Mouse (Mus musculus) thymus, adult 2 months (tissue): ENCODE results near the gene Angel2. TPM values are rescaled to one million over a fixed set of nuclear protein-coding genes. Genes with fewer than 3 reads are reported as not detected.

Source experiments
- DNase-seq: peaks from one replicate; pipeline ENCODE4 v3.0.0; 2021
- H3K27ac ChIP-seq: fragments of 200-500 bp; 2 replicates; pipeline ENCODE4 v1.5.1; 2012; ENCODE audit warnings: low read length, control low read depth; ENCODE audit not compliant: control insufficient read depth, insufficient read depth
- H3K27me3 ChIP-seq: fragments of 200-500 bp; 2 replicates; pipeline ENCODE4 v1.6.1; 2012; ENCODE audit warnings: mild to moderate bottlenecking, low read length, moderate library complexity, mixed read lengths; ENCODE audit not compliant: control insufficient read depth, insufficient read depth
- H3K36me3 ChIP-seq: fragments of 200-500 bp; 2 replicates; pipeline ENCODE4 v1.6.1; 2012; ENCODE audit warnings: mild to moderate bottlenecking, low read length, moderate library complexity; ENCODE audit not compliant: control insufficient read depth, insufficient read depth
- H3K4me1 ChIP-seq: fragments of 200-500 bp; replicated peaks from 2 replicates; pipeline ENCODE4 v1.6.1; 2012; ENCODE audit warnings: low read length; ENCODE audit not compliant: control insufficient read depth, insufficient read depth
- H3K4me3 ChIP-seq: fragments of 200-500 bp; 2 replicates; pipeline ENCODE4 v1.5.1; 2012; ENCODE audit warnings: mild to moderate bottlenecking, low read length, control low read depth, moderate library complexity; ENCODE audit not compliant: control insufficient read depth, insufficient read depth
- CTCF ChIP-seq: fragments of 200-500 bp; IDR thresholded peaks from 2 replicates; pipeline ENCODE4 v1.5.1; 2012; ENCODE audit warnings: mild to moderate bottlenecking, control low read depth, low read length, moderate library complexity, borderline replicate concordance; ENCODE audit not compliant: control insufficient read depth, poor library complexity, insufficient read depth; ENCODE audit errors: extremely low read depth
- POLR2A ChIP-seq: fragments of 200-500 bp; IDR thresholded peaks from 2 replicates; pipeline ENCODE4 v1.6.1; 2012; ENCODE audit warnings: mild to moderate bottlenecking, low read length, control low read depth, moderate library complexity; ENCODE audit not compliant: control insufficient read depth, poor library complexity, insufficient read depth; ENCODE audit errors: extremely low read depth
- WGBS: fragments of 180-500 bp; shearing (Covaris S2); methylation state at CpG from one replicate; pipeline ENCODE4 v1.1.7; 2018; 5-methylcytosine and 5-hydroxymethylcytosine counted together
- polyA plus RNA-seq: library from polyadenylated mRNA; depleted of rRNA; stranded (reverse); fragments of >200 nt; gene quantifications from 2 replicates; pipeline ENCODE4 v1.2.3, GENCODE M21; 2012

Gene Angel2
- polyA plus RNA-seq, 1 experiment, result 36.8 TPM

GRCm38 (mm10) chr1:190964992-190965780 lies 40.3 kb downstream of the Angel2 start:
- H3K27ac ChIP-seq, result no peak overlapping the region
- no peaks in the 10 kb centered on the region for H3K4me1 ChIP-seq
- 81% methylated on average over 15 of the region's 15 CpGs for WGBS
- no peaks in the 10 kb centered on the region for H3K27me3 ChIP-seq
- no peak overlapping the region for H3K4me3 ChIP-seq
- no peak for DNase-seq
- TF ChIP-seq POLR2A (no peak), CTCF (no peak)
- no peaks in the 10 kb centered on the region for H3K36me3 ChIP-seq

GRCm38 (mm10) chr1:190968010-190968409 lies 43.1 kb downstream of the Angel2 start:
- TF ChIP-seq POLR2A (no peak), CTCF (no peak)
- H3K27me3 ChIP-seq, result no peaks in the 10 kb centered on the region
- no peak for DNase-seq

GRCm38 (mm10) chr1:190971708-190972610 lies 47.0 kb downstream of the Angel2 start:
- Histone ChIP-seq H3K36me3 (no peaks in the 10 kb centered on the region), H3K4me1 (no peaks in the 10 kb centered on the region), H3K27ac (no peak overlapping the region), H3K27me3 (peaks cover 3% of the 10 kb centered on the region; the same call in 1 of the 2 replicates), H3K4me3 (no peak overlapping the region)
- TF ChIP-seq CTCF (no peak), POLR2A (no peak)
- no peak for DNase-seq
- WGBS, result 76% methylated on average over 14 of the region's 14 CpGs

More at GRCm38 (mm10) chr1:190968010-190968409, 43.1 kb downstream of the Angel2 start:
- no peaks in the 10 kb centered on the region for H3K4me1 ChIP-seq
- whole genome bisulfite sequencing, result 97% methylated on average over 7 of the region's 7 CpGs
- H3K27ac ChIP-seq, result no peak overlapping the region
- no peaks in the 10 kb centered on the region for H3K36me3 ChIP-seq
- no peak overlapping the region for H3K4me3 ChIP-seq

GRCm38 (mm10) chr1:190972612-190973192 lies 47.8 kb downstream of the Angel2 start:
- H3K27ac ChIP-seq, result no peak overlapping the region
- WGBS, result 67% methylated on average over 7 of the region's 7 CpGs
- H3K4me3 ChIP-seq, result no peak overlapping the region
- no peaks in the 10 kb centered on the region for H3K36me3 ChIP-seq
- peaks cover 7% of the 10 kb centered on the region; the same call in 1 of the 2 replicates for H3K27me3 ChIP-seq
- TF ChIP-seq POLR2A (no peak), CTCF (no peak)
- DNase-seq, result no peak
- H3K4me1 ChIP-seq, result no peaks in the 10 kb centered on the region

GRCm38 (mm10) chr1:190974191-190974590 lies 49.3 kb downstream of the Angel2 start:
- H3K4me1 ChIP-seq, result peaks cover 12% of the 10 kb centered on the region
- no peaks in the 10 kb centered on the region for H3K36me3 ChIP-seq
- H3K4me3 ChIP-seq, result no peak overlapping the region
- peaks cover 20% of the 10 kb centered on the region for H3K27me3 ChIP-seq
- DNase-seq, result no peak
- WGBS, result 89% methylated on average over 8 of the region's 8 CpGs
- no peak overlapping the region for H3K27ac ChIP-seq
- TF ChIP-seq POLR2A (no peak), CTCF (no peak)

- TF ChIP-seq CTCF (no peak), POLR2A (no peak)
- no peak for DNase-seq
- Histone ChIP-seq H3K36me3 (no peaks in the 10 kb centered on the region), H3K4me3 (no peak overlapping the region), H3K4me1 (peaks cover 14% of the 10 kb centered on the region), H3K27me3 (peaks cover 23% of the 10 kb centered on the region), H3K27ac (no peak overlapping the region)
- WGBS, result 90% methylated on average over 1 of the region's 1 CpGs
Observed at GRCm38 (mm10) chr1:190974833-190975232, 49.9 kb downstream of the Angel2 start.
